Mouse (Mus musculus) central nervous system, embryonic 18 days (tissue): ENCODE measurements around the gene Trim69. TPM values are rescaled to one million over a fixed set of nuclear protein-coding genes. Genes with fewer than 3 reads are reported as not detected.

Experiments
- polyA plus RNA-seq: library from polyadenylated mRNA; depleted of rRNA; stranded (reverse); fragments of >200 nt; gene quantifications from 2 replicates; pipeline ENCODE4 v1.2.3, GENCODE M21; 2012; rRNA removed

Gene Trim69
- polyA plus RNA-seq: 0.04 and 0.12 TPM in 2 replicates

GRCm38 (mm10) chr2:122160680-122161079 lies at the start of gene Trim69:
Gene Trim69 (plus strand): TSS chr2:122160700.

GRCm38 (mm10) chr2:122117961-122118958 lies 42.2 kb upstream of the Trim69 start, which contains the start of gene Spg11:
Gene Spg11 (minus strand): TSS chr2:122118386.

GRCm38 (mm10) chr2:122147508-122148241 lies 12.8 kb upstream of the Trim69 start, which contains the start of gene B2m:
Gene B2m (plus strand): TSS chr2:122147686.

GRCm38 (mm10) chr2:122186106-122186505 lies 25.6 kb downstream of the Trim69 start, which contains the start of the genes Patl2 and Terb2:
Gene Patl2 (minus strand): TSS chr2:122186189.
Gene Terb2 (plus strand): TSS chr2:122186272.

Other genes with a start within 250 kb of the Trim69 start
- gene Ctdspl2, start 204.7 kb upstream of the Trim69 start, polyA plus RNA-seq: 20.9 and 21.5 TPM in 2 replicates
- gene Mageb3, start 204.6 kb upstream of the Trim69 start, polyA plus RNA-seq: 0.66 and 0.69 TPM in 2 replicates
- 18.5 and 19.8 TPM in 2 replicates for gene Eif3j1, start 132.2 kb upstream of the Trim69 start, polyA plus RNA-seq
- gene Spg11, start 42.3 kb upstream of the Trim69 start, polyA plus RNA-seq: 10.6 and 11.6 TPM in 2 replicates
- gene B2m, start 13.0 kb upstream of the Trim69 start, polyA plus RNA-seq: 51.2 and 63.2 TPM in 2 replicates
- gene Patl2, start 25.5 kb downstream of the Trim69 start, polyA plus RNA-seq: 0.04 TPM in 1 of 2 replicates, not detected in the other
- not detected in 2 replicates for gene Terb2, start 25.6 kb downstream of the Trim69 start, polyA plus RNA-seq
- gene Sord, start 74.0 kb downstream of the Trim69 start, polyA plus RNA-seq: 14.4 and 15.3 TPM in 2 replicates
- gene Duox2, start 137.7 kb downstream of the Trim69 start, polyA plus RNA-seq: 0.13 and 0.16 TPM in 2 replicates
- 0.33 and 0.47 TPM in 2 replicates for gene Duoxa2, start 138.2 kb downstream of the Trim69 start, polyA plus RNA-seq
- 0.06 and 0.21 TPM in 2 replicates for gene Duoxa1, start 153.0 kb downstream of the Trim69 start, polyA plus RNA-seq
- 0.17 and 0.19 TPM in 2 replicates for gene Duox1, start 155.0 kb downstream of the Trim69 start, polyA plus RNA-seq
- gene Shf, start 208.5 kb downstream of the Trim69 start, polyA plus RNA-seq: 64.9 and 65.5 TPM in 2 replicates